Mouse (Mus musculus): ENCODE results near the gene Cdk14. TPM values are rescaled to one million over a fixed set of nuclear protein-coding genes. Genes with fewer than 3 reads are reported as not detected.

Gene Cdk14
- polyA plus RNA-seq, 1 experiment from 2014 or later = 35.8 TPM

- no peaks in the 10 kb centered on the region for H3K36me3 ChIP-seq
- no peak overlapping the region for H3K9ac ChIP-seq
- H3K27me3 ChIP-seq = peaks cover 7% of the 10 kb centered on the region; the same call in 1 of the 2 replicates
- H3K4me3 ChIP-seq = no peak overlapping the region
- H3K4me1 ChIP-seq (replicated peaks) = 0 out of 2 replicates have a peak, but pooled peaks cover 7% of the 10 kb centered on the region
- no peaks in the 10 kb centered on the region for H3K9me3 ChIP-seq
- H3K4me2 ChIP-seq = no peak overlapping the region
- no peak overlapping the region for H3K27ac ChIP-seq
- ATAC-seq (ENCODE audit: low FRiP score) = no peak
- WGBS = 69% methylated on average over 4 of the region's 4 CpGs
These were observed 629.8 kb downstream of the Cdk14 start for GRCm38 (mm10) chr5:4790265-4790664.

GRCm38 (mm10) chr5:4788484-4788883 lies 631.6 kb downstream of the Cdk14 start:
- ATAC-seq (ENCODE audit: low FRiP score) = no peak
- 90% methylated on average over 3 of the region's 3 CpGs for WGBS
- 0 out of 2 replicates have a peak, but pooled peaks cover 7% of the 10 kb centered on the region for H3K4me1 ChIP-seq (replicated peaks)
- H3K27ac ChIP-seq = no peak overlapping the region
- no peaks in the 10 kb centered on the region for H3K9me3 ChIP-seq
- no peak overlapping the region for H3K4me2 ChIP-seq
- H3K27me3 ChIP-seq = peaks cover 9% of the 10 kb centered on the region
- H3K4me3 ChIP-seq = no peak overlapping the region
- H3K9ac ChIP-seq = no peak overlapping the region
- no peaks in the 10 kb centered on the region for H3K36me3 ChIP-seq

GRCm38 (mm10) chr5:4786816-4787215 lies 633.3 kb downstream of the Cdk14 start:
- WGBS = 83% methylated on average over 3 of the region's 3 CpGs
- H3K4me1 ChIP-seq (replicated peaks) = 0 out of 2 replicates have a peak, but pooled peaks cover 7% of the 10 kb centered on the region
- H3K27me3 ChIP-seq = peaks cover 9% of the 10 kb centered on the region
- H3K36me3 ChIP-seq = no peaks in the 10 kb centered on the region
- no peak overlapping the region for H3K4me2 ChIP-seq
- no peak for ATAC-seq (ENCODE audit: low FRiP score)
- no peak overlapping the region for H3K27ac ChIP-seq
- no peaks in the 10 kb centered on the region for H3K9me3 ChIP-seq
- no peak overlapping the region for H3K4me3 ChIP-seq
- no peak overlapping the region for H3K9ac ChIP-seq

DNA sequence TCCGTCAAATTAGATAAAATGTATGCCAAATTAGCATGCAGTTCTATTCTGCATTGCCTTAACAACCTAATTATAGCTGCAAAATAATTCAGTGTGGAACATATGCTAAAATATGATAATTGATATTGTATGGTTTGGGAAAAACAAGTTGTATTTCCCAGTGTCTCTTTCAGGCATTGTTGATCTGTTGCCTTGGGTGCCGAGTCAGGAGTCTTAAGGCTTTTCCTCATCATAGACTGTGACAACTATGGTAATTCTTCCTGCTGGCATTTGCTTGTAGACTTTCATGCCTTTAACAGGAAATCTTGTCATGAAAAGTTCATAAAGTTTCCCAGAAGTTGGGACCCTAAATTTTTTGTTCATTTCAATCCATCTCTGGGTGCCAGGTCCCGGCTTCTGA lies 641.8 kb downstream of the Cdk14 start:
- Histone ChIP-seq H3K4me2 (no peak overlapping the region), H3K27me3 (peaks cover 8% of the 10 kb centered on the region; the same call in 1 of the 2 replicates), H3K27ac (no peak overlapping the region), H3K4me3 (no peak overlapping the region), H3K9me3 (no peaks in the 10 kb centered on the region), H3K36me3 (no peaks in the 10 kb centered on the region), H3K4me1 (replicated peaks) (0 out of 2 replicates have a peak, but pooled peaks cover 4% of the 10 kb centered on the region), H3K9ac (no peak overlapping the region)
- WGBS = 68% methylated on average over 3 of the region's 3 CpGs
- ATAC-seq (ENCODE audit: low FRiP score) = no peak

DNA sequence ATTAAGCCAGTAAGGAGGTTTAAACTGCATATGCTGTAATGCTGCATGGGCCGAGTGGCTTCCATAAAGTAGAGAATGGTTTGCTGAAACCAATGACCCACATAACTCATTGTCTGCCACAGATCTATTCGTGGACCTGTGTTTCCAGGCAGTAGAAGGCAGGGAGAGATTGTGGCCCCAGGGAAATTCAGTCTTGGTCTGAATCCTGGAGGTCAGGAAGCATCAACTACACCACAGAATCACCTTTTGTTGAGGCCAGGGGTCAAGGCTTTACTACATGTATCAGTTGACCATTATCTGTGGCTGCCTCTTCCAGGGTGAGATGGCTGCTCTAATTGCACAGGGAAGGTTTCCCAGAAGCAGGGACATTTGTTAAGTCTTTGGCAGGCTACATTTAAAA lies 643.6 kb downstream of the Cdk14 start:
- WGBS = 67% methylated on average over 2 of the region's 2 CpGs
- no peak for ATAC-seq (ENCODE audit: low FRiP score)

DNA sequence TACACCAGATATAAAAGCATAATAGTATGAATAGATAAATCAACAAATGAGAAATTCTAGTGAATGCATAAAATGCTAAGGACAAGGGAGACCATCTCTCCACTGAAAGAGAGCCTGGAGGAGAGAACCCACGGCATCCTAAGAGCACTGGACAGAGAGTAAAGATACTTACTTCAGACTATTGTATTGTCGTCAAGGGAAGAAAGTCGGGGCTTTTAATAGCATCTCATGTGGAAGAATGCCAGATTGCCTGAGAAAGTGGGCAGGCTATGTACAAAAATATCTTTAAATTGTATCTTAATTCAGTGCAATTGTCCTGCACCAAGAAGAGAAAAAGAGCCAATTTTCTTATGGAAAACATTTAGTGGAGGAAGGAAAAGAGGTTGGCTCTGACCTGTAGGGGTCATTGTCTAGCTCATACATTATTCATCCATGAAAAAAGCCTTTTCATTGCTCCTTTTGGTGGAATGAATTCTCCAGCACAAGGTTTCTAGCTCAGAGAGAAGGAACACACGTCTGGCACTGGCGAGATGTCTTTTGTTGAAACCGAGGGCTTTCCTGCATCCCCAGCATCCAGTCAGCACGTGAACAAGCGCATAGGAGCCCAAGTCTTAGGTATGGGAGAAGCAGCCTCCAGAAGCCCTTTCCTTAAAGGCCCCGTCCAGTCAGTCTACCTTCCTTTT lies 646.9 kb downstream of the Cdk14 start:
- H3K4me3 ChIP-seq = no peak overlapping the region
- no peak overlapping the region for H3K9ac ChIP-seq
- no peak overlapping the region for H3K4me2 ChIP-seq
- ATAC-seq (ENCODE audit: low FRiP score) = no peak
- no peaks in the 10 kb centered on the region for H3K9me3 ChIP-seq
- H3K27me3 ChIP-seq = no peaks in the 10 kb centered on the region
- H3K27ac ChIP-seq = no peak overlapping the region
- H3K36me3 ChIP-seq = no peaks in the 10 kb centered on the region
- H3K4me1 ChIP-seq (replicated peaks) = 0 out of 2 replicates have a peak, but pooled peaks cover 7% of the 10 kb centered on the region
- WGBS = 13% methylated on average over 9 of the region's 9 CpGs

More for the DNA sequence above, 643.6 kb downstream of the Cdk14 start:
- H3K27me3 ChIP-seq = peaks cover 8% of the 10 kb centered on the region; the same call in 1 of the 2 replicates
- 0 out of 2 replicates have a peak, but pooled peaks cover 7% of the 10 kb centered on the region for H3K4me1 ChIP-seq (replicated peaks)
- H3K36me3 ChIP-seq = no peaks in the 10 kb centered on the region
- H3K9me3 ChIP-seq = no peaks in the 10 kb centered on the region
- no peak overlapping the region for H3K27ac ChIP-seq
- no peak overlapping the region for H3K9ac ChIP-seq
- H3K4me3 ChIP-seq = no peak overlapping the region
- no peak overlapping the region for H3K4me2 ChIP-seq

DNA sequence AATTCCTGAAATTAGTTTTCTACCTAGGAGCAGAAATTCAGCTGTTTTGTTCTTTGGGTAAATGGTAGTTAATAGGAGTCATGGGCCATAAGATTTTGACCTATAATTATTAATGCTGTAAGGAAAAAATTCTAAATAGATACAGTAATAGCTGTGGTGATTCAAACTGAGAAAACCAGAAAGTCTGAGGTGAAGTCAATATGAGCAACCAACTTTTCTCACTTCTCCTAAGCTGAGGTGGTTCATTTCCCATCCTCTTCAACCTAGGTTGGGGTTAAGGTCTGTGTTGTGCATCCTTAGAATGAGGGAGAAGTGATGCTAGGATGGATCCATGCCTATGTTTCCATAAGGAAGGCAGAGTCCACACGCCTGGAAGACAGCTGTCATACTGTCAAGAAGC lies 649.5 kb downstream of the Cdk14 start:
- no peaks in the 10 kb centered on the region for H3K9me3 ChIP-seq
- H3K4me3 ChIP-seq = no peak overlapping the region
- no peak overlapping the region for H3K27ac ChIP-seq
- ATAC-seq (ENCODE audit: low FRiP score) = no peak
- no peaks in the 10 kb centered on the region for H3K36me3 ChIP-seq
- no peaks in the 10 kb centered on the region for H3K27me3 ChIP-seq
- no peak overlapping the region for H3K4me2 ChIP-seq
- 94% methylated on average over 1 of the region's 1 CpGs for WGBS
- H3K4me1 ChIP-seq (replicated peaks) = 0 out of 2 replicates have a peak, but pooled peaks cover 7% of the 10 kb centered on the region
- H3K9ac ChIP-seq = no peak overlapping the region

DNA sequence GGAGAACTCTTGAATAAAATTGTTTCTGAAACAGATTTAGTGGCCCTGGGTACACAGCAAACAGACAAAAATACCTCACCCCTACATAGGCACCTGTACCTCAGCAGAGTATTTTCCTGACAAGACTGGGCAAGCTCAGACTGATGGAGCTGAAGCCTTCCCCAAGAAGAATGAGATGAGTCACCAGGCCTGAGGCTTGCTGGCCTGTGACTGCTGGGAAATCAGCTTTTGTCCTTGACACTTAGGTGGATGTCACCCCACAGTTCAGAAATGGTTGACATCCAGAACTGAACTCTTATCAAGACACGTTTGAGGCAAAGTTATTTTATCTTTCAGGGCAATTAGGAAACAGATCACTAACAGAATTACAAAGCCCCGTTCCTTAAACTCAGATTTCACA lies 652.2 kb downstream of the Cdk14 start:
- Histone ChIP-seq H3K27ac (no peak overlapping the region), H3K4me1 (replicated peaks) (no peaks in the 10 kb centered on the region), H3K9ac (no peak overlapping the region), H3K36me3 (no peaks in the 10 kb centered on the region), H3K27me3 (no peaks in the 10 kb centered on the region), H3K9me3 (no peaks in the 10 kb centered on the region), H3K4me3 (no peak overlapping the region), H3K4me2 (no peak overlapping the region)
- ATAC-seq (ENCODE audit: low FRiP score) = no peak
- WGBS = 86% methylated on average over 2 of the region's 2 CpGs

- no peak overlapping the region for H3K27ac ChIP-seq
- no peak overlapping the region for H3K9ac ChIP-seq
- no peaks in the 10 kb centered on the region for H3K27me3 ChIP-seq
These were observed 653.4 kb downstream of the Cdk14 start for GRCm38 (mm10) chr5:4766719-4767118.

DNA sequence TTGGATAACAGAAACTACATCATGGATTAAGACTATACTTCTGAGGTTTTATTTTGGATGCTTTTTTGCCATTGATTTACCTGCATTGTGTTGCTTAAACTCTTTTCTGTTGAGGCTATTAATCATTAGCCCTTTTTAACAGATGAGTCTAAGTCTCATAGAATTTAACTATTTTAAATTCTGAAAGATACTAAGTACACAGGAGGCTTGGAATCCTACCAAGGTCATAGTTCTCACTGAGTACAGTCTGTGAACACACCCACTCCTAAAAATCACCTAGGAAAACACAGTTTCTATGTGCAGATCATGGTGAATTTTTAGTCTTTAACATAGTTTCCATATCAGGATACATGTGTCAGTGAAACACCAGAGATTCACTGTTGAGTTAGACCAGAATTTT lies 658.2 kb downstream of the Cdk14 start:
- Histone ChIP-seq H3K4me1 (replicated peaks) (peaks cover 5% of the 10 kb centered on the region), H3K9ac (no peak overlapping the region), H3K27ac (no peak overlapping the region), H3K9me3 (no peaks in the 10 kb centered on the region), H3K27me3 (peaks cover 18% of the 10 kb centered on the region), H3K4me2 (no peak overlapping the region), H3K4me3 (no peak overlapping the region), H3K36me3 (no peaks in the 10 kb centered on the region)
- no peak for ATAC-seq (ENCODE audit: low FRiP score)

More at GRCm38 (mm10) chr5:4766719-4767118, 653.4 kb downstream of the Cdk14 start:
- Histone ChIP-seq H3K9me3 (no peaks in the 10 kb centered on the region), H3K36me3 (no peaks in the 10 kb centered on the region), H3K4me3 (no peak overlapping the region), H3K4me2 (no peak overlapping the region), H3K4me1 (replicated peaks) (no peaks in the 10 kb centered on the region)
- no peak for ATAC-seq (ENCODE audit: low FRiP score)
- 76% methylated on average over 5 of the region's 5 CpGs for WGBS

DNA sequence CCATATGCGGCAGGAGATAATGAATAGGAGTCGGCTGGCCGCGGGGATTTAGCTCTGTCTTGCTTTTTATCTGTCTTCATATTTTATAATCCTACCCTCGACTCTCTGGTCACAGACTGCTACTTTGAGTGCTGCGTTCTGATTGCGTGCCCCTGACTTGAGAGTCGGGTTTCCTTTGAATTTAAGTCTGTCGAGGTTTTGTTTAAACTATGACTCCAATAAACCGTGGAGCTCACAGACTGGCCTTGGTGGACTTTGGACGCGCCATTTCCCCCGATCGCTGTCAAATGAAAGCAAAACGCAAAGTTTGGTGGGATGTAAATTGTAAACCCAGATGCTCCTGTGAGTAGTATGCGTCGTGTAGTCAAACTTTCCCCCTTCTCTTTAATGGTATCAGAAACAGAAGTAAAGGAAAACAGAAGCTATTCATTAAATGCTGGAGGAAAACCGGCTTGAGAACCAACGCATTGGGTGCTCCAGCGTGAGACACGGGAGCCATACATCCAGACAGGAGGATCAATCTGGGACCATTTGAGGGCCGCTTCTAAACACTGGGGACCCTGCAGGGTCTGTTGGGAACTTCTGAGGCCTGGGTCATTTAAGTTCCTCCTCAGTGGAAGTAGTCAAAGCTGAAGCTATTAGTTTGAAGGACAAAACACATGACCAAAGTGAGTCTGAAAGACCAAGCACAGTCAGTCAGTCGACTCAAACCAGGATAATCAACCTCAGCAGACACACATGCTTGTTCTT lies 661.6 kb downstream of the Cdk14 start:
- ATAC-seq (ENCODE audit: low FRiP score) = no peak
- Histone ChIP-seq H3K27ac (peak overlapping the region; percentile 94), H3K27me3 (peaks cover 39% of the 10 kb centered on the region), H3K9me3 (no peaks in the 10 kb centered on the region), H3K4me2 (peak overlapping the region; percentile 99), H3K4me3 (peak overlapping the region; percentile 82), H3K4me1 (replicated peaks) (peaks cover 35% of the 10 kb centered on the region), H3K36me3 (no peaks in the 10 kb centered on the region), H3K9ac (peak overlapping the region; percentile 88)
- WGBS = under 1% methylated on average over 23 of the region's 23 CpGs

- H3K9ac ChIP-seq = peak within 1 kb of the TSS; percentile 88
- peak; percentile 95 for ATAC-seq (ENCODE audit: low FRiP score)
- H3K36me3 ChIP-seq = no peaks in the 10 kb centered on the region
- peak within 1 kb of the TSS; percentile 99 for H3K4me2 ChIP-seq
- peak within 1 kb of the TSS; percentile 94 for H3K27ac ChIP-seq
- under 1% methylated on average over 29 of the region's 33 CpGs for WGBS
- no peaks in the 10 kb centered on the region for H3K9me3 ChIP-seq
- H3K4me3 ChIP-seq = peak within 1 kb of the TSS; percentile 82
- H3K27me3 ChIP-seq = peaks cover 39% of the 10 kb centered on the region
- peaks cover 39% of the 10 kb centered on the region for H3K4me1 ChIP-seq (replicated peaks)
These were observed 662.2 kb downstream of the Cdk14 start, which contains the start of gene Fzd1 for GRCm38 (mm10) chr5:4757902-4758301. TSS of gene Fzd1 (minus strand) at chr5:4758035.

Measured in hindbrain, embryonic 13.5 days (tissue).